Mouse (Mus musculus): ENCODE measurements around the gene Cuedc2. TPM values are rescaled to one million over a fixed set of nuclear protein-coding genes. Genes with fewer than 3 reads are reported as not detected.
A peak's percentile ranks its signal among the peaks of the same experiment; 100 is the strongest.

Gene Cuedc2
- polyA plus RNA-seq, 1 experiment from 2014 or later: 67.3 TPM

GRCm38 (mm10) chr19:46347146-46347545, 8.6 kb upstream of the Cuedc2 start:
- H3K36me3 ChIP-seq (ENCODE audit: control insufficient read depth, insufficient read depth): no peaks in the 10 kb centered on the region
- no peak overlapping the region for H3K9ac ChIP-seq (ENCODE audit: low read depth, low read length)
- H3K9me3 ChIP-seq (replicated peaks; ENCODE audit: control insufficient read depth, low read length): no peaks in the 10 kb centered on the region
- no peak overlapping the region for H3K4me2 ChIP-seq (ENCODE audit: low read depth, low read length)
- H3K4me3 ChIP-seq (ENCODE audit: low read depth, low read length): no peak overlapping the region
- 85% methylated on average over 1 of the region's 1 CpGs for WGBS (ENCODE audit: insufficient replicate concordance)
- H3K27me3 ChIP-seq (ENCODE audit: control insufficient read depth, insufficient read depth, low read depth, low read length): peaks cover 8% of the 10 kb centered on the region
- ATAC-seq (ENCODE audit: low read depth): no peak
- H3K27ac ChIP-seq (ENCODE audit: low read length): no peak overlapping the region
- H3K4me1 ChIP-seq (ENCODE audit: control insufficient read depth, low read depth, low read length): peaks cover 21% of the 10 kb centered on the region

GRCm38 (mm10) chr19:46344710-46345419, 6.4 kb upstream of the Cuedc2 start:
- H3K9ac ChIP-seq (ENCODE audit: low read depth, low read length): no peak overlapping the region
- H3K27ac ChIP-seq (ENCODE audit: low read length): no peak overlapping the region
- H3K9me3 ChIP-seq (replicated peaks; ENCODE audit: control insufficient read depth, low read length): no peaks in the 10 kb centered on the region
- no peak overlapping the region for H3K4me3 ChIP-seq (ENCODE audit: low read depth, low read length)
- no peaks in the 10 kb centered on the region for H3K36me3 ChIP-seq (ENCODE audit: control insufficient read depth, insufficient read depth)
- ATAC-seq (ENCODE audit: low read depth): no peak
- 33% methylated on average over 7 of the region's 7 CpGs for WGBS (ENCODE audit: insufficient replicate concordance)
- H3K4me2 ChIP-seq (ENCODE audit: low read depth, low read length): no peak overlapping the region
- peaks cover 8% of the 10 kb centered on the region for H3K27me3 ChIP-seq (ENCODE audit: control insufficient read depth, insufficient read depth, low read depth, low read length)
- H3K4me1 ChIP-seq (ENCODE audit: control insufficient read depth, low read depth, low read length): peaks cover 28% of the 10 kb centered on the region

- WGBS (ENCODE audit: insufficient replicate concordance): 42% methylated on average over 7 of the region's 7 CpGs
- peak overlapping the region; percentile 88 for H3K4me2 ChIP-seq (ENCODE audit: low read depth, low read length)
- no peaks in the 10 kb centered on the region for H3K27me3 ChIP-seq (ENCODE audit: control insufficient read depth, insufficient read depth, low read depth, low read length)
- H3K4me3 ChIP-seq (ENCODE audit: low read depth, low read length): peak overlapping the region; percentile 80
- H3K4me1 ChIP-seq (ENCODE audit: control insufficient read depth, low read depth, low read length): peaks cover 38% of the 10 kb centered on the region
- no peaks in the 10 kb centered on the region for H3K36me3 ChIP-seq (ENCODE audit: control insufficient read depth, insufficient read depth)
- H3K9me3 ChIP-seq (replicated peaks; ENCODE audit: control insufficient read depth, low read length): no peaks in the 10 kb centered on the region
- peak overlapping the region; percentile 85 for H3K27ac ChIP-seq (ENCODE audit: low read length)
- ATAC-seq (ENCODE audit: low read depth): peak; percentile 35
- no peak overlapping the region; the same call in none of the 2 replicates for H3K9ac ChIP-seq (ENCODE audit: low read depth, low read length)
Observed at GRCm38 (mm10) chr19:46339287-46339971, 927 bp upstream of the Cuedc2 start.

GRCm38 (mm10) chr19:46338942-46339286, 412 bp upstream of the Cuedc2 start:
- peak overlapping the region; percentile 85 for H3K27ac ChIP-seq (ENCODE audit: low read length)
- peak; percentile 4; the same call in 1 of the 2 replicates for ATAC-seq (ENCODE audit: low read depth)
- H3K9ac ChIP-seq (ENCODE audit: low read depth, low read length): peak overlapping the region; percentile 46

GRCm38 (mm10) chr19:46337719-46338330, 677 bp downstream of the Cuedc2 start:
- Histone ChIP-seq H3K27me3 (ENCODE audit: control insufficient read depth, insufficient read depth, low read depth, low read length) (no peaks in the 10 kb centered on the region), H3K27ac (ENCODE audit: low read length) (peak overlapping the region; percentile 75; the same call in 1 of the 2 replicates), H3K4me2 (ENCODE audit: low read depth, low read length) (peak overlapping the region; percentile 88), H3K36me3 (ENCODE audit: control insufficient read depth, insufficient read depth) (no peaks in the 10 kb centered on the region), H3K4me1 (ENCODE audit: control insufficient read depth, low read depth, low read length) (peaks cover 33% of the 10 kb centered on the region), H3K9ac (ENCODE audit: low read depth, low read length) (peak overlapping the region; percentile 79), H3K4me3 (ENCODE audit: low read depth, low read length) (peak overlapping the region; percentile 80), H3K9me3 (replicated peaks; ENCODE audit: control insufficient read depth, low read length) (no peaks in the 10 kb centered on the region)
- no peak for ATAC-seq (ENCODE audit: low read depth)
- 34% methylated on average over 15 of the region's 15 CpGs for WGBS (ENCODE audit: insufficient replicate concordance)

More at GRCm38 (mm10) chr19:46338942-46339286, 412 bp upstream of the Cuedc2 start:
- H3K4me1 ChIP-seq (ENCODE audit: control insufficient read depth, low read depth, low read length): peaks cover 37% of the 10 kb centered on the region
- no peaks in the 10 kb centered on the region for H3K36me3 ChIP-seq (ENCODE audit: control insufficient read depth, insufficient read depth)
- H3K27me3 ChIP-seq (ENCODE audit: control insufficient read depth, insufficient read depth, low read depth, low read length): no peaks in the 10 kb centered on the region
- WGBS (ENCODE audit: insufficient replicate concordance): 15% methylated on average over 6 of the region's 6 CpGs
- peak overlapping the region; percentile 80 for H3K4me3 ChIP-seq (ENCODE audit: low read depth, low read length)
- H3K4me2 ChIP-seq (ENCODE audit: low read depth, low read length): peak overlapping the region; percentile 88
- no peaks in the 10 kb centered on the region for H3K9me3 ChIP-seq (replicated peaks; ENCODE audit: control insufficient read depth, low read length)

- no peak overlapping the region for H3K4me2 ChIP-seq (ENCODE audit: low read depth, low read length)
- H3K27me3 ChIP-seq (ENCODE audit: control insufficient read depth, insufficient read depth, low read depth, low read length): no peaks in the 10 kb centered on the region
- no peak overlapping the region for H3K27ac ChIP-seq (ENCODE audit: low read length)
- H3K36me3 ChIP-seq (ENCODE audit: control insufficient read depth, insufficient read depth): 0 out of 2 replicates have a peak, but pooled peaks cover 3% of the 10 kb centered on the region
- 73% methylated on average over 3 of the region's 3 CpGs for WGBS (ENCODE audit: insufficient replicate concordance)
- H3K9me3 ChIP-seq (replicated peaks; ENCODE audit: control insufficient read depth, low read length): no peaks in the 10 kb centered on the region
- no peak overlapping the region for H3K9ac ChIP-seq (ENCODE audit: low read depth, low read length)
- ATAC-seq (ENCODE audit: low read depth): no peak
- H3K4me1 ChIP-seq (ENCODE audit: control insufficient read depth, low read depth, low read length): peaks cover 30% of the 10 kb centered on the region
- no peak overlapping the region for H3K4me3 ChIP-seq (ENCODE audit: low read depth, low read length)
Observed at GRCm38 (mm10) chr19:46333906-46334305, 4.6 kb downstream of the Cuedc2 start.

- ATAC-seq (ENCODE audit: low read depth): no peak
- no peak overlapping the region for H3K4me3 ChIP-seq (ENCODE audit: low read depth, low read length)
- 67% methylated on average over 7 of the region's 7 CpGs for WGBS (ENCODE audit: insufficient replicate concordance)
- 0 out of 2 replicates have a peak, but pooled peaks cover 3% of the 10 kb centered on the region for H3K36me3 ChIP-seq (ENCODE audit: control insufficient read depth, insufficient read depth)
- H3K4me1 ChIP-seq (ENCODE audit: control insufficient read depth, low read depth, low read length): peaks cover 27% of the 10 kb centered on the region
- no peak overlapping the region for H3K9ac ChIP-seq (ENCODE audit: low read depth, low read length)
- no peak overlapping the region for H3K27ac ChIP-seq (ENCODE audit: low read length)
- H3K4me2 ChIP-seq (ENCODE audit: low read depth, low read length): no peak overlapping the region
- no peaks in the 10 kb centered on the region for H3K9me3 ChIP-seq (replicated peaks; ENCODE audit: control insufficient read depth, low read length)
- H3K27me3 ChIP-seq (ENCODE audit: control insufficient read depth, insufficient read depth, low read depth, low read length): no peaks in the 10 kb centered on the region
Observed at GRCm38 (mm10) chr19:46332721-46333339, 5.7 kb downstream of the Cuedc2 start.

GRCm38 (mm10) chr19:46331936-46332335, 6.6 kb downstream of the Cuedc2 start:
- ATAC-seq (ENCODE audit: low read depth): no peak
- 73% methylated on average over 3 of the region's 3 CpGs for WGBS (ENCODE audit: insufficient replicate concordance)
- H3K9ac ChIP-seq (ENCODE audit: low read depth, low read length): no peak overlapping the region

More at GRCm38 (mm10) chr19:46331936-46332335, 6.6 kb downstream of the Cuedc2 start:
- H3K9me3 ChIP-seq (replicated peaks; ENCODE audit: control insufficient read depth, low read length): no peaks in the 10 kb centered on the region
- peaks cover 7% of the 10 kb centered on the region for H3K27me3 ChIP-seq (ENCODE audit: control insufficient read depth, insufficient read depth, low read depth, low read length)
- 0 out of 2 replicates have a peak, but pooled peaks cover 3% of the 10 kb centered on the region for H3K36me3 ChIP-seq (ENCODE audit: control insufficient read depth, insufficient read depth)
- no peak overlapping the region for H3K4me3 ChIP-seq (ENCODE audit: low read depth, low read length)
- H3K27ac ChIP-seq (ENCODE audit: low read length): no peak overlapping the region
- no peak overlapping the region for H3K4me2 ChIP-seq (ENCODE audit: low read depth, low read length)
- peaks cover 31% of the 10 kb centered on the region for H3K4me1 ChIP-seq (ENCODE audit: control insufficient read depth, low read depth, low read length)
